Mouse (Mus musculus) hindbrain, embryonic 15.5 days (tissue): ENCODE data around the gene Nme3. TPM values are rescaled to one million over a fixed set of nuclear protein-coding genes. Genes with fewer than 3 reads are reported as not detected.
"Not testable (repeated sequence)": the region's sequence is repeated elsewhere in the genome, so short reads cannot be mapped to it uniquely, and the experiment has no call there.

Source experiments
- ATAC-seq: fragments of 200-750 bp; cut with Nextera tagmentation; 2 replicates; pipeline ENCODE4 v1.8.0; 2017; ENCODE audit warnings: low read depth, moderate number of reproducible peaks, moderate TSS enrichment; ENCODE audit not compliant: low FRiP score
- H3K27ac ChIP-seq: fragments of 300-500 bp; sonication (generic); replicated peaks from 2 replicates; pipeline ENCODE4 v1.5.1; 2015; ENCODE audit warnings: mild to moderate bottlenecking, inconsistent platforms
- H3K27me3 ChIP-seq: fragments of 300-500 bp; sonication (generic); 2 replicates; pipeline ENCODE4 v1.6.1; 2015; ENCODE audit warnings: control low read depth, inconsistent platforms
- H3K36me3 ChIP-seq: fragments of 300-500 bp; sonication (generic); 2 replicates; pipeline ENCODE4 v1.6.1; 2015; ENCODE audit warnings: control low read depth, inconsistent platforms
- H3K4me1 ChIP-seq: fragments of 300-500 bp; sonication (generic); replicated peaks from 2 replicates; pipeline ENCODE4 v1.6.1; 2015; ENCODE audit warnings: control low read depth, inconsistent platforms
- H3K4me2 ChIP-seq: fragments of 300-500 bp; sonication (generic); 2 replicates; pipeline ENCODE4 v1.6.1; 2015; ENCODE audit warnings: moderate library complexity, mild to moderate bottlenecking, inconsistent platforms
- H3K4me3 ChIP-seq: fragments of 300-500 bp; sonication (generic); 2 replicates; pipeline ENCODE4 v1.5.1; 2015; ENCODE audit warnings: mild to moderate bottlenecking, inconsistent platforms
- H3K9ac ChIP-seq: fragments of 300-500 bp; sonication (generic); 2 replicates; pipeline ENCODE4 v1.6.1; 2015; ENCODE audit warnings: inconsistent platforms
- H3K9me3 ChIP-seq: fragments of 300-500 bp; sonication (generic); 2 replicates; pipeline ENCODE4 v1.6.1; 2016; ENCODE audit warnings: control low read depth, inconsistent platforms
- WGBS: fragments of 180-500 bp; shearing (Covaris S2); methylation state at CpG from one replicate; pipeline ENCODE4 v1.1.7; 2015; 5-methylcytosine and 5-hydroxymethylcytosine counted together
- polyA plus RNA-seq: library from polyadenylated mRNA; unstranded; fragments of >200 nt; fragmentation: Nextera tagmentation; extraction: Ambion mirVana; gene quantifications from 2 replicates; pipeline ENCODE4 v1.2.1, GENCODE M21; 2015

Gene Nme3
- polyA plus RNA-seq, 1 experiment from 2014 or later, result 81.6 TPM

DNA sequence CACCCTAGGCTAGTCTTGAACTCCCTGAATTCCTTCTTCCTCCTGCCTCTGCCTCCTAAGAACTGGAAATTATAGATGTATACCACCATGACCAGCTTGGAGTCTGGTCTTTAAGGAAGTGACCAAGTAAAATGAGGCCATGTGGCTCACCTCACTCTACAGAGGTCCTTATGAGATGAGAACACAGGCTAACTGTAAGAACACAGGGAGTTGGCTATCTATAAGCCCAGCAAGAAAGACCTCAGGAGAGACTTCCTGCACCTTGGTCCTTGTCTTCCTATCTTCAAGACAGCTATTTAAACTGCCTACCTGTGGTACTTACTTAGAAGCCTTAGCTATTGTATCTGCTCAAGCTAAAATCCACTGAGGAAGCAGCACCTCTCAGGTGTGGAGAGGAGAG, 17.7 kb downstream of the Nme3 start:
- H3K36me3 ChIP-seq, result peaks cover 96% of the 10 kb centered on the region
- no peak overlapping the region for H3K9ac ChIP-seq
- no peak overlapping the region for H3K27ac ChIP-seq
- no peaks in the 10 kb centered on the region for H3K9me3 ChIP-seq
- no peak overlapping the region for H3K4me2 ChIP-seq
- H3K27me3 ChIP-seq, result no peaks in the 10 kb centered on the region
- no peak for ATAC-seq
- no peaks in the 10 kb centered on the region for H3K4me1 ChIP-seq
- H3K4me3 ChIP-seq, result no peak overlapping the region

DNA sequence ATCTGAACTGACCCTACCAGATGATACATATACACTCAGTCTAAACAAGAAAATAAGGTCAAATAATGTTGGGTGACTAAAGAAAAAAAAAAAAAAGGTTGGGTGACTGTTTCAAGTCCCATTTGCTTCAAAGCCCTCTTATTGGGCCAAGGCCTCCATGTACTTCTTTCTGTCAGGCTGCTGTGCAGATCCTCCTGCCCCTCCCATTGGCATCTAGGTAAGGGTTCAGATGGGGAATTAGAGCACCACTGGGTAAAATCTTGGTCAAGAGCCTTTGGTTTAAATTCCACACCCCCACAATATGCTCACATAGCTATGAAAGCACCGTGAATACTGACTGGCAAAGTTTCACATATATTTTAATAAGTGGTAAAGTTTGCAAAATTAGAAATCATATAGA, 26.9 kb downstream of the Nme3 start:
- Histone ChIP-seq H3K9ac (no peak overlapping the region), H3K4me2 (no peak overlapping the region), H3K4me3 (no peak overlapping the region), H3K4me1 (no peaks in the 10 kb centered on the region), H3K9me3 (no peaks in the 10 kb centered on the region), H3K27ac (no peak overlapping the region), H3K27me3 (no peaks in the 10 kb centered on the region), H3K36me3 (peaks cover 75% of the 10 kb centered on the region)
- 94% methylated on average over 1 of the region's 1 CpGs for WGBS
- ATAC-seq, result no peak

DNA sequence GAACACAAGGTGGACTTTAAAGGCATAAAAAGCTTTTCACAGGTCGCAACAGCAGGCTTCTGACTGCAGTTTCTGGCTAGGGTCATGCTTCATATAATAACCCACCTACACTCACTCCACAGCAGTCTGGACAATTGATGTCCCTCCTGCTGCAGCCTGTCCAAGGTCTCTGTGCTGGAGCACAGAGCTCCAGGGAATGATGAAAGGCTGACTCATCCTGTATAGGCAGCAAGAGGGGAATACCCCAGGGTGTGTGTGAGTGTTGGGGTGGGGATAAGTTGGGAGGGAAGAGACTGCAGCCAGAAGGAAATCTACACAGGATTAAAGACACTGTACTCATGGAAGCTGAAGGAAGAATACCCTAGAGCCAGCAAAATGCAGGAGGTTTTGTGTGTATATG, 33.2 kb downstream of the Nme3 start:
- no peaks in the 10 kb centered on the region for H3K27me3 ChIP-seq
- ATAC-seq, result no peak
- H3K9me3 ChIP-seq, result no peaks in the 10 kb centered on the region
- 100% methylated on average over 1 of the region's 1 CpGs for WGBS
- H3K27ac ChIP-seq, result no peak overlapping the region
- no peak overlapping the region for H3K4me3 ChIP-seq
- H3K36me3 ChIP-seq, result peaks cover 26% of the 10 kb centered on the region
- H3K9ac ChIP-seq, result no peak overlapping the region
- no peak overlapping the region for H3K4me2 ChIP-seq
- peaks cover 18% of the 10 kb centered on the region for H3K4me1 ChIP-seq

DNA sequence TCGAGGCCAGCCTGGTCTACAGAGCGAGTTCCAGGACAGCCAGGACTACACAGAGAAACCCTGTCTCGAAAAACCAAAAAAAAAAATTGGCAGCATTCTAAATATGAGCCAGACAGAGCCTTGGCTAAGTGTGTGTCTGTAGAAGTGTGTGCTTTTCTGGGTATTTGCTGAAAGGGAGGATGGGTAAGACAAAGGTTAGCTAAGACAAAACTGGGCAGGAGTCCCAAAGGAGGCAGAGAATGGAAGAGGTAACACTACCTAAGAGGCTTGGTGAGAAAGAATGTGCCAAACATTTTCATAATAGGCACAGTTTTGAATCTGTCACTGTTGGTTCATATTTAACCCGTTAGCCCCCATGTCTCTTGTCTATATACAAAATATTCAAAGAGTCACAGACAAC, 36.1 kb downstream of the Nme3 start:
- 97% methylated on average over 4 of the region's 4 CpGs for WGBS
- no peak overlapping the region for H3K4me2 ChIP-seq
- no peak overlapping the region for H3K4me3 ChIP-seq
- H3K27ac ChIP-seq, result no peak overlapping the region
- no peaks in the 10 kb centered on the region for H3K27me3 ChIP-seq
- H3K9me3 ChIP-seq, result no peaks in the 10 kb centered on the region
- no peak for ATAC-seq
- peaks cover 12% of the 10 kb centered on the region for H3K36me3 ChIP-seq
- H3K4me1 ChIP-seq, result peaks cover 38% of the 10 kb centered on the region
- no peak overlapping the region for H3K9ac ChIP-seq

DNA sequence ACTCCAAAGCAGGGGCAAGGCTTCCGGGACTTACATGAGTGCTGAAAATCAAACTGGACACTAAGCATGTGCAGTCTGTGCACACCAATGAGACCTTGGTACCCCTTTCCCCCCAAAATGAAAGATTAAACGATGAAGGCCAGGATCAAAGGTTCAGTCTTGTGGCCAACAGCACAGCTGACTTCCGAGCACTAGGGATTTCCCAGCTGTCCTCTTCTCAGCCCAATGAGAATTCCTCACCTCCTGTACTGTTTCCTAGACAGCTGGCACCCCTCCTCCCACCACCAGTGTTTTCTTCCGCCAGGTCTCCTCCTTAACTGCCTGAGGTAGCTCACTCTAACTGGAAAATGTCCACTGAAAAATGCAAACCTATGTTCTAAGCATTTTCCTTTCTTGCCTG, 36.9 kb downstream of the Nme3 start:
- 68% methylated on average over 4 of the region's 4 CpGs for WGBS
- no peaks in the 10 kb centered on the region for H3K9me3 ChIP-seq
- no peak overlapping the region for H3K9ac ChIP-seq
- no peaks in the 10 kb centered on the region for H3K27me3 ChIP-seq
- H3K36me3 ChIP-seq, result 0 out of 2 replicates have a peak, but pooled peaks cover 7% of the 10 kb centered on the region
- no peak for ATAC-seq
- peaks cover 40% of the 10 kb centered on the region for H3K4me1 ChIP-seq
- no peak overlapping the region for H3K4me2 ChIP-seq
- H3K4me3 ChIP-seq, result no peak overlapping the region
- H3K27ac ChIP-seq, result no peak overlapping the region

DNA sequence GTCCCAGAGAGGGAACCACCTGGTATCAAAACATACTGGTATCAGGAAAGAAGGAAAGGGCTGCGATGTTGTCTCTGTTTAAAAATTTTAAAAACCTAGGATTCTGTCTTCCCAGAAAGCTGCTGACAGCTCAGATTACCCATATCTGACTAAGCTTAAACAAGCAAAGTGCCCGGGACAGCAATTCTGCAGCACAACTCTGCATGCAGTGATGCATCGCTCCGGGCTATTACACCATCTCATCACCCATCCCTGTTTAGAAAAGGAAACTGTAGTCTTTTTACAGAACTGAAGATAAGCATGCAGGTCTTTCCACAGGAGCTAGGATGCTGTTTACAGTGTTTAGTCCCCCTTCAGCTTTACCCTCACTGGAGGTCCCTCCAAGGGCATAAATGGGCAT, 38.6 kb downstream of the Nme3 start:
- H3K4me3 ChIP-seq, result peak overlapping the region; percentile 67

DNA sequence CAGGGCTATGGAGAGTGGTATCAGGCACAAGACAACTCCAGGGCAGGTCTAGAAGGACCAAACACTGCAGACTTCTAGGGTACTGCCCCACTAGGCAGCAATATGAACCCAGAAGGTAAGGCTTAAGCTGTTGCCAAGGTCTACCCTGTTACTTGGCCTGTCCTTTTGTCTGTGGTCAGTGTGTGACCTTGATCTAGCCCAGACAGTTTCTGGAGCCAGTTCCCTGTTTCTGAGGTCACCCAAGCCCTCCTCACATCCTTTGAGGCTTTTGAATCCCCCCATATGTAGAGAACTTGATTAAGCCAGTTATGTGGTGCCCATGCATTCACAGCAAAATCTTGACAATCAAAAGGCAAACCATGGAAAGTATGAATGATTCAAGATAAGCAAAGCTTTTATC, 39.4 kb downstream of the Nme3 start:
- ATAC-seq, result no peak
- H3K27ac ChIP-seq, result no peak overlapping the region
- H3K27me3 ChIP-seq, result no peaks in the 10 kb centered on the region
- peaks cover 40% of the 10 kb centered on the region for H3K4me1 ChIP-seq
- H3K4me3 ChIP-seq, result peak overlapping the region; percentile 67
- no peaks in the 10 kb centered on the region for H3K9me3 ChIP-seq
- H3K4me2 ChIP-seq, result peak overlapping the region; percentile 67
- peak overlapping the region; percentile 66 for H3K9ac ChIP-seq
- H3K36me3 ChIP-seq, result 0 out of 2 replicates have a peak, but pooled peaks cover 7% of the 10 kb centered on the region

More for the DNA sequence above, 38.6 kb downstream of the Nme3 start:
- no peaks in the 10 kb centered on the region for H3K27me3 ChIP-seq
- ATAC-seq, result no peak
- H3K36me3 ChIP-seq, result 0 out of 2 replicates have a peak, but pooled peaks cover 7% of the 10 kb centered on the region
- peaks cover 40% of the 10 kb centered on the region for H3K4me1 ChIP-seq
- H3K27ac ChIP-seq, result no peak overlapping the region
- peak overlapping the region; percentile 66 for H3K9ac ChIP-seq
- H3K9me3 ChIP-seq, result no peaks in the 10 kb centered on the region
- 83% methylated on average over 4 of the region's 4 CpGs for WGBS
- peak overlapping the region; percentile 67 for H3K4me2 ChIP-seq

DNA sequence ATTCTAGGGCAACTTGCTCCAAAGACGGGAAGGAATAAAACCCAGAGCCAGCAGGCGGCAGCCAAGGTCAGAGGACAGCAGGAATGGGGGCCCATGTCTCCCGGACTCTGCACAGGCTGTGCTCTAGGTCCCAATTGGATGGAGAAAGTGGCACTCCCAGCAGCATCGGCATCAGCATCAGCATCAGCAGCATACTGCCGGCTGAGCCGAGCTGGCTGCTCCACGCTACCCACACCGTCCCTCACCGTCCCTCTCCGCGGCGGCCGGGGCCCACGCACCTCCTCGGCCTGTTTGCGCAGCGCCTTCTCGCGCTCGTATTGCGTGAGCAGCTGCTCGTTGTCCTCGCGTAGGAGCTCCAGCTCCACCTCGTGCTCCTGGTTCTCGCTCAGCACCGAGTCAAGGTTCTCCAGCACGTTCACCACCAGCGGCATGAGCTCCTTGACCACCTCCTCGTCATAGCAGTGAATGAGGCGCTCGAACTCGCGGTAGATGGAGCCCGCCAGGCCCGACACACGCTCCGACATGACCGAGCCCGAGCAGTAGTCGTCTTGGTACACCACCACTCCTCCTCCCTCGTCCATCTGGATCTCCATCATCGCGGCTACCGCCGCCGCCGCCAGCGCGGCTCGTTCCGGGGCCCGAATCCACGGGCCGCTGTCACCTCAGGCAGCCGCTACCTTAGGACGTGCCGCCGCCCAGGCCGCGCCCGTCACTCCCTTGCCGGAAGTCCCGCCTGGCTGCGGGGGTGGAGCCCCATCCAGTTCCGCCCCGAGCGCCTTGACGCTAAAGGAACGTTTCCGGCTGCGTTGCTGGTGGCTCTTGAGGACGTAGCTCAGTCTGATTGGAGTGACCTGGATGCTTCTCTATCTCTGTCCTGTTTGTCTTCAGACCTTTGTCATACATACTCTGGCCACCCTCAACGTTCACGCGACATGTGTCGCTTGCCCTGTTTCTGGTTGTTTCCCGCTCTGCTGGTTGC, 40.2 kb downstream of the Nme3 start, which contains the start of gene Mapk8ip3:
Gene Mapk8ip3, minus strand, starts transcription at position 719 of the 979 bp plus-strand sequence.
- H3K27ac ChIP-seq, result peak within 1 kb of the TSS; percentile 92
- H3K9ac ChIP-seq, result peak within 1 kb of the TSS; percentile 66
- peak within 1 kb of the TSS; percentile 67 for H3K4me2 ChIP-seq
- H3K4me1 ChIP-seq, result peaks cover 40% of the 10 kb centered on the region
- 0 out of 2 replicates have a peak, but pooled peaks cover 4% of the 10 kb centered on the region for H3K36me3 ChIP-seq
- ATAC-seq, result peak; percentile 98
- no peaks in the 10 kb centered on the region for H3K9me3 ChIP-seq
- no peaks in the 10 kb centered on the region for H3K27me3 ChIP-seq
- under 1% methylated on average over 76 of the region's 78 CpGs for WGBS
- H3K4me3 ChIP-seq, result peak within 1 kb of the TSS; percentile 67

DNA sequence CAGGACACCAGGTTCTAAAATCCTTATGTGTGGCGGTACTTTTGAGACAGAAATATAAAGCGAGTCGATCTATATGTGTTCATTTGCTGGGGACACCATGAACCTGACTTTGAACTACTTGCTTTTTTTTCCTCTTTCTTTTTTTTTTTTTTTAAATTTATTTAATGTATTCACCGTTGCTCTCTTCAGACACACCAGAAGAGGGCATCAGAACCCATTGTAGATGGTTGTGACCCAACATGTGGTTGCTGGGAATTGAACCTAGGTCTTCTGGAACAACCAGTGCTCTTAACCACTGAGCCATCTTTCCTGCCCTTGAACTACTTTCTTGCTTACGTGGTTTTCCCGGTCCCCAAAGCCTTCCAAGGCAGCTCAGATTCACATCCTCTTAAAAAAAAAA, 41.0 kb downstream of the Nme3 start:
- Histone ChIP-seq H3K9me3 (no peaks in the 10 kb centered on the region), H3K4me1 (peaks cover 40% of the 10 kb centered on the region), H3K36me3 (no peaks in the 10 kb centered on the region), H3K4me3 (peak overlapping the region; percentile 67), H3K27ac (peak overlapping the region; percentile 92), H3K9ac (peak overlapping the region; percentile 66), H3K4me2 (peak overlapping the region; percentile 67), H3K27me3 (no peaks in the 10 kb centered on the region)
- ATAC-seq, result no peak
- 47% methylated on average over 6 of the region's 6 CpGs for WGBS

DNA sequence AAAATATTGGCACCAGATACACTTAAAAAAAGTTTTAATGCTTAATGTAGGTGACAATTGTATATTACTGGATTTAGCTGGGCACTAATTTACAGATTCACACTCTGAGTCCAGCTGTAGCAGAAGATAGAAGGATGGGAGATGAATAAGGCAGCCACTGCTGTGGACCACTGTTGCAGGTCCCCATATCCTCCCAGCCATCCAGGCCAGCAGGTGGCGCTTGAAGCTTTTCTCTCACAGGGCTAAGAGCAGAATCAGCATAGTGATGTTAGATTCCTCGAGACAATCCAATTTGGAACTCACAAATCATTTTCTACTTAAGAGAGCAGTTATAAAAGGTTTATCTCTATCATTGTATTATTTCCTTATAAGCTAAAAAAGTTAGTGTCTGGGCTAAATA, 46.2 kb downstream of the Nme3 start:
- not testable (repeated sequence) for H3K27me3 ChIP-seq, H3K4me2 ChIP-seq, H3K27ac ChIP-seq, H3K4me1 ChIP-seq, H3K4me3 ChIP-seq, H3K9ac ChIP-seq, H3K9me3 ChIP-seq
- 0 out of 2 replicates have a peak, but pooled peaks have one; percentile 66 for ATAC-seq
- WGBS, result 12% methylated on average over 2 of the region's 2 CpGs
- H3K36me3 ChIP-seq, result peaks cover 29% of the 10 kb centered on the region

DNA sequence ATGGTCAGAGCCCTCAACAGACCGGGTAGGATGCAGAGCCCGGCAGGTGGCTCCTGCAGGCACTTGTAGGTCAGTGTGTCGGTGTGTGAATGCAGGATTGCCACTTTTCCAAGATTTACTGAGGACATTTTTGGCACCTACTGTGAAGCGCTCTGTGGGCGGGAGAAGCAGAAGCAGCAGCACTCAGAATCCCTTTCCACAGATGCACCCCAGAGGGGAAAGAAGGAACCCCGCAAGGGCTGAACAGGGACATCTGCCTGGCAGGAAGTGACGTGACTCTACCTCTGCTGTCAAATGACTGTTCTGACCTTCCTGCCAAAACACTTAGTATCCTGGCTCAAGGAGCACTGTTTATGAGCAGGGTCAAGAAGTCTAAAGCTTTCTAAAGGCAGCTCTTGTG, 46.7 kb downstream of the Nme3 start:
- Histone ChIP-seq H3K4me3 (no peak overlapping the region), H3K9ac (no peak overlapping the region), H3K4me1 (no peaks in the 10 kb centered on the region), H3K9me3 (no peaks in the 10 kb centered on the region), H3K4me2 (no peak overlapping the region), H3K27ac (no peak overlapping the region), H3K27me3 (no peaks in the 10 kb centered on the region), H3K36me3 (peaks cover 35% of the 10 kb centered on the region)
- WGBS, result 88% methylated on average over 7 of the region's 7 CpGs
- ATAC-seq, result no peak

DNA sequence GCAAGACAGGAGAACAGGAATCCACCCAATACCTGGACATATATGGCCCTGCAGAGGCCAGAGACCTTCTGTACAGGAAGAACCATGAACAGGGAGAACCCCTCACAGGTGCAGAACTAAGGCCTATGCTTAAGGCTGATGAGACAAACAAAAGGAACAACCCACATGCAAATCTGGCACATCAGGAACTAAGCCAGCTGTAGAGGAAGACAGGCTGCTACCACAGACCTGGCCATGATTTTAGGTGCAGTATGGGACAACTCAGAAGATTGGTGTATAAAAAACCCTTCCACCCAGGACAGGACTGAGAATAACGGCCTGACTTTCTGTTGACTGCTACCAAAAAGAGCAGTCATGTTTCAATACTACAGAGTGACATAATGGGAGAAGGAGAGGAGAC, 47.3 kb downstream of the Nme3 start:
- H3K4me1 ChIP-seq, H3K27me3 ChIP-seq, H3K4me2 ChIP-seq, ATAC-seq, H3K9ac ChIP-seq, H3K4me3 ChIP-seq, H3K9me3 ChIP-seq, H3K27ac ChIP-seq: not testable (repeated sequence)
- WGBS, result 89% methylated on average over 1 of the region's 1 CpGs
- peaks cover 40% of the 10 kb centered on the region for H3K36me3 ChIP-seq
